Mouse (Mus musculus): ENCODE measurements around the gene Slc51b. TPM values are rescaled to one million over a fixed set of nuclear protein-coding genes. Genes with fewer than 3 reads are reported as not detected.

Slc51b gene
- not detected for total RNA-seq (2022)

GRCm38 (mm10) chr9:65422760-65423501 lies at the start of gene Slc51b:
Gene Slc51b, minus strand, starts transcription at chr9:65422955.
- DNase-seq (ENCODE audit: low spot score in 2 of 2): no peak

DNA sequence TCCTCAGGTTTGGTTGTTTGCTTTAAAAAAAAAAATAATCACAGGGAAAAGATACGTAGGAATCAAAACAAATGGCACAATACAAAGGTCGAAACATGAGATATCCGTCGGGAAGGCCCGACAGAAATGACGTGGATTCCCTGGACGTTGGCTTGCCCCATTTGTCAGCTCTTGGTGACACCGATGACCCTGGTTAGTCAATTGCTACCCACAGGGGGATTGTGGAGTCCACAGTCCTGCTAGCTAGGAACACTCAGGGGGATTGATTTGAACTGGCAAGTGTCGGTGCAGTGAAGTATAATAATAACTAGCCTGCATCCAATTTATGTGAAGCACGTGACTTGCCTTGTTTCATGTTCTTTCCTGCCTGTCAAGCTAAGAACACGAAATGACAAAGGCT lies 44.9 kb upstream of the Slc51b start:
- no peak for DNase-seq (ENCODE audit: low spot score in 2 of 2)

DNA sequence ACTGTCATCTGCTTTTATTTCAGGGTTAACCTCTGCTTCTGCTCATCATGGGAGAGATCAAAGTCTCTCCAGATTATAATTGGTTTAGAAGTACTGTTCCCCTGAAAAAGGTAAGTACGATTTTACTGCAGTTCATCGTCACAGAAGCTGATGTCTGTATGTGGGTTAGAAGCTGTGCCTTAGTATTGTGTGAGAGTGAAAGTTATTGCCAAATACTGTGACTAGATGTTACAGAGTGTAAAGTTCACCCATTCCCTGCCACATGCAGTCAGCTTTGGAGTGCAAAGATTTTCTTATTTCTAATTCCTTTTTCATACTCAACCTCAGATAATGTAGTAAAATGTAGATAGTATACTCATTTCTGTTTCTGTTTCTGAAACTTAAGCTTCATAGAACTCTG lies 42.5 kb upstream of the Slc51b start:
- DNase-seq (ENCODE audit: low spot score in 2 of 2): no peak

DNA sequence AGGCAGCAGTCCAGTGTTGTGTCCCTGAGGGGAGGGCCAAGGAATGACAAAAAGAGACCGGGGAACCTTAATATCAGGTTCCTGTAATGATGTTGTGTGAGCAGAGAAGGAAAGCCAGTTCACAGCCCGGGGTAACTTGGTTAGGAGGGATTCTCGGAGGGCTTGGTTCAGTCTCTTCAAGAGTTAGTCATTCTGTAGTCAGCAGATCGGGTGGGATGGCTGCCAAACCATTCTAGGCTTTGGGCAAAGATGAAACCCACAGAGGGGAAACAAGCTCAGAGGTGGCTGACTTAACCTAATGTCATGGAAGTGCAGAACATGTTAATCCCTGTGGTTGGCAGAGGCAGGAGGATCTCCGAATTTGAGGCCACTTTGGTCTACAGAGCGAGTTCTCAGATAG lies 41.4 kb upstream of the Slc51b start:
- no peak for DNase-seq (ENCODE audit: low spot score in 2 of 2)

DNA sequence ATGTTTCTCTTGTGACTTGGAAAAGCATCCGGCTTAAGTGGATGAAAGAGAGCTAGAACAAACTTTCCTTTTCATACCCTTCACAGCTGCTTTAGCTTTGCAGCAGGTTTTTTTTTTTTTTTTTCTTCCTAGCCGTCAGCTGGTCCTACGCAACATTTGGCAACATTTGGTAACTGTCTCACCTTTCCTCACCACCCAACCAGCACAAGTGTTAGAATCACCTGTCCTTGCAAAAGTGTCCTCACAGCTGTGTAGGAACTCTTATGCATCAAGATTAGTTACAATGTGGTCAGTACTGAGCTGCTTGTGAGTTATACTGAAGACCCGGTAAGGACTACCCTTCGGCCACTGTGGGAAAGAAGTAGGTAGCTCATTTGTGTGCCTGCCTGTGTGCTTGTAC lies 39.8 kb upstream of the Slc51b start:
- no peak for DNase-seq (ENCODE audit: low spot score in 2 of 2)

GRCm38 (mm10) chr9:65460732-65461442 lies 38.1 kb upstream of the Slc51b start, which contains the start of gene Spg21:
Gene Spg21, plus strand, starts transcription at chr9:65460947.
- peak; percentile 88 to 90 for DNase-seq (ENCODE audit: low spot score in 2 of 2)

DNA sequence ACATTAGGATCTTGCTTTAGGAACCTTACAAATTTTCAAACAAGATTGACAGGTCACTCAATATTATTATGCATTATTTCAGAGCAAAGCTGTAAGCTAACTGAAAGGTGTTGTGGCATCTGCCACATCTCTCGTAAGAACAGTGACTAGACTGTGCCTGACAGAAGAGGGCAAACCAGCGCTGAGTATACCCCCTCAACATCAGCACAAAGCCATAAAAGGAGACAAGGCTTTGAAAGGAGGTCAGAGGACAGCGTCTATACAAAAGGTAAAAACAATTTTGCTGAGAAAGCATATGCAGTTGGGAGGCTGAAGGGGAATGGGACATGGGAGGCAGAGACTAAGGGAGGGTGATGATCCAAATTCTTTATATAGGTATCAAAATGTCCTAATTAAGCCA lies 37.4 kb upstream of the Slc51b start:
- DNase-seq (ENCODE audit: low spot score in 2 of 2): no peak

DNA sequence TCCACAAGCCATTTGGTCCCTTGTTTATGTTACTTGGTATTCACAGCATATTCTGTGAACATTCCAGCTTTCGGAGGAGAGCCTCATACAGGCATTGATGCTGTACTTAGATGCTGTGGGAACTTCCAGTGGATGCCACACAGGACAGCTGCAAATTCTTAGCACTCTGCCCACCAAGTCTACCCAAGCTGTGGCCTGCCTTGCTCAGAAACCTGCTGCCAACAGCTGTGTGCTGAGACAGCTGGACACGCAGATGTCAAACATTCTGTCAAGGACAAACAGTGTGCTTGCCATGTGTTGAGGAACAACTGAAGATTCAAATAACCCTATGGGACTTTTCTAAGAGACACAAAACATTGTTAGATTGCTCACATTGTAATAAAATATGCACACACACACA lies 36.2 kb upstream of the Slc51b start:
- DNase-seq (ENCODE audit: low spot score in 2 of 2): no peak

DNA sequence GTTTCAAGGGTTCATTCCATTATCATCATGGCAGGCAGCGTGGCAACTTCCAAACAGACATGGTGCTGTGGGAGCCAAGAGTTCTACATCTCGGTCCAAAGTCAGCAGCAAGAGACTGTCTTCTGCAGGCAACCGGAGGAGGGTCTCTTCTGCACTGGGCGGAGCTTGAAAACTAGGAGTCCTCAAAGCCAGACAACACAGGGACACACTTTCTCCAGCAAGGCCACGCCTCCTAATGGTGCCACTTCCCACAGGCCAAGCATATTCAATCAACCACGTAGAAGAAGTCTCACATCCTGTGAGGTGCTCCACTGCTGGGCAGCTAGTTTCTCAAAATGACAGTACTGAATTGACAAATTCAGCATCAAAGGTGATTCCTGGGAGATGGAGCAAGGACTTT lies 25.2 kb upstream of the Slc51b start:
- no peak for DNase-seq (ENCODE audit: low spot score in 2 of 2)

DNA sequence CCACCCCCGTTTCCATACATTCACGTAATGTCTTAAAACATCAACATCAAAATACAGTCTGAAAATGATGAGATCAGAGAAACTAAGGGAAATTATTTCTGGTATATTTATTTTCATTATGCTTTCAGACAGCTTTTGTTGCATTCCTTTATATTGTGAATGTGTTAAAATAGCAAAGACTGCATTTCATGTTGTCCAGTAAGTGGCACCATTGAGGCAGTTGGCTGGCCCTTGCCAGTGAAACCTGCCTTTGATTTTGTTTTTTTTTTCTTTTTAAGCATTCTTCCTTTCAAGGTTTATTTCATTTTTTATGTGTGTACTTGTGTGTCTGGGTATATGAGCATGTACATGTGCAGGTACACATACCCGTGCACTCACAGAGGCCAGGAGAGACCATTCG lies 21.9 kb upstream of the Slc51b start:
- no peak for DNase-seq (ENCODE audit: low spot score in 2 of 2)

DNA sequence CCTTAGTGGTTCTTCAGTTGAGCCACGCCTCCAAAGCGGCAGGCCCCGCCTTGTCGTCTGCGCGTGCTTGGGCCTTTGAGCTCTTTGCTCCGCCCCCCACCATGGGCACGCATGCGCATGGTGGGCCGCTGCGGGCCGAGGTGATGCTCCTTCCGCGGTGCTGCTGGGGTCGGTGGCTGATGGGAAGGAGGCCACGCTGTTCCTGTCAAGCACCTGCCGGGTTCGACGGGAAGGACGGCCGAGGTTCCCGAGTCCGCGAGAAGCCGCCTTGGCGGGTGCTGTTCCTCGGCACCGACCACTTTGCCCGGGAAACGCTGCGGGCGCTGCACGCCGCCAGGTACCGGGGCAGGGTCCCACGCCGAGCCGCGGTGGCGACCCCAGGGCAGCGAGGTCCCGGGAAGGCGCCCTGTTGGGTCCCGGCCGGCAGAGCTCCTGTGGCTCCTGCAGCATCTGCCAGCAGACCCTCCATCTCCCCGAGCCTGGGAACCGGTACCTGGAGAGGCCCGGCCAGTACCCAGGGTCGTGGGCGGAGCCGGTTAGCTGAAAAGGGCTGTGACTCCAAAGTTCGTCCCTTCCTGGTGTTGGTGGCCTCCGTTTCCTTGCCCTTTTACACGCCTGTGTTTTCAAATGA lies 13.0 kb upstream of the Slc51b start, which contains the start of gene Mtfmt:
Gene Mtfmt (plus strand): TSS at position 112 of the 631 bp plus-strand sequence.
- DNase-seq (ENCODE audit: low spot score in 2 of 2): peak; percentile 74 to 91

DNA sequence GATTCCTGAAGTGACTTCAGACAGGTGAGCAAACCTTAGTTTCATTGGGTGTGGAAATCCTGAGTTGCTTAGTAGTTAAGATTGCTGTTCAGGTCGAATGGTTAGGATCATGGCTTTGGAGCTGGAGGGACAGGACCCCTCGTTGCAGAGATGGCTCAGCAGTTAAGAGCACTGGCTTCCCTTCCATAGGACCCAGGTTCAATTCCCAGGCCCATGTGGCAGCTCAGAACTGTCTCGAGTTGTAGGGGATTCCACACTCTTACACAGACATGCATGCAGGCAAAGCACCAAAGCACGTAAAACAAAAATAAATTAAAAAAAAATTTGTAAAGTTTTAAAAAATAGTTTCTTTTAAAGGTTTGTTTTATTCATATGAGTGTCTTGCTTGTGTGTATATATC lies 12.5 kb upstream of the Slc51b start:
- DNase-seq (ENCODE audit: low spot score in 2 of 2): no peak

DNA sequence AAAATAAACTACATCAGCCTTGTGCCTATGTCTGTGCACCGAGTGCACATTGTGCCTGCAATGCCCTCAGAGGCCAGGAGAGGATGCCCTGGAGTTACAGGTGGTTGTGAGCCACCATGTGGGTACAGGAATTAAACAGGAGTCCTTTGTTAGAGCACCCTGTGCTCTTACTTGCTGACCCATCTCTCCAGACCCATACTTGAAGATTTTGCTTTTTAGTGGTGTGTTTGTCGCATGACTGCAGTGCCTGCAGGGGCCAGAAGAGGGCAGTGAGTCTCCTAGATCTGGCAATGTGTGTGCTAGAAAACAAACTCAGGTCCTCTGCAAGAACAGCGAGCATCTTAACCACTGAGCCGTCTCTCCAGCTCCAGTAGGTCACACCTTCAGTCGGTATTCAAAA lies 11.4 kb upstream of the Slc51b start:
- DNase-seq (ENCODE audit: low spot score in 2 of 2): no peak

DNA sequence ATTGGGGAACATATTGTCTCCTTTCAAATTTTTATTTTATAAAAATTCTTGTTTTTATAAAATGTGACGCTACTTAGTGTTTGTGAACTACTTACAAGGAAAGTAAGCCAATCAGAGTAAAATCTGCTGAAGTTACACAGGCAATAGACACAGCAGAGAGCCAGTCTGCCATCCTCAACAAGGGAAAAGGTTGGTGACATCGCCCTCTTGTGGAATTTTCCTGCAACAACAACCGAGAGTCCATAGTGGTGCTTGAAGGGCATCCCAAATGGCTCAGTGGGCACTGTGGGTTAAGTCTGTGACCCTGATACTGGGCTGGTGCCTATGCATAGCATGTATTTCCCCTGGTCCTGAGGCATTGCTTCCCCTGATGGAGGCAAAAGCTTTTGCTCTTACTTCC lies 9.5 kb upstream of the Slc51b start:
- DNase-seq (ENCODE audit: low spot score in 2 of 2): peak; percentile 63 to 88

GRCm38 (mm10) chr9:65430921-65431320 lies 8.2 kb upstream of the Slc51b start:
- no peak for DNase-seq (ENCODE audit: low spot score in 2 of 2)

DNA sequence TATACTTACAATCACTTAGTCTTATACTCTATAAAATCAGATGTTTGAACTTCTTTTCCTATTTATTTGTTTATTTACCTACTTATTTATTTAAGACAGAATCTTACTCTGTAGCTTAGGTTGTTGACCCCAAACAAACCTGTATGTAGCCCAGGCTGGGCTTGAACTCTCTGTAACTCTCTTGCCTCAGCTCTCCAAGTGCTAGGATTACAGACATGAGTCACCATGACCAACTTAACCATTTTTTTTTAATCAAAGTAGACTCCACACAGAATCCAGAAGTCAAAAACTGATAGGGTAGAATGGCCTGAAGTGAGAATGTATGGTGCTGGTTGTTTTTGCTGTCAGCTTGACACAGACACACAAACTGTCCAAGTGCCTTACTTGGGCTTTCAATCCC lies 7.6 kb upstream of the Slc51b start:
- no peak for DNase-seq (ENCODE audit: low spot score in 2 of 2)

DNA sequence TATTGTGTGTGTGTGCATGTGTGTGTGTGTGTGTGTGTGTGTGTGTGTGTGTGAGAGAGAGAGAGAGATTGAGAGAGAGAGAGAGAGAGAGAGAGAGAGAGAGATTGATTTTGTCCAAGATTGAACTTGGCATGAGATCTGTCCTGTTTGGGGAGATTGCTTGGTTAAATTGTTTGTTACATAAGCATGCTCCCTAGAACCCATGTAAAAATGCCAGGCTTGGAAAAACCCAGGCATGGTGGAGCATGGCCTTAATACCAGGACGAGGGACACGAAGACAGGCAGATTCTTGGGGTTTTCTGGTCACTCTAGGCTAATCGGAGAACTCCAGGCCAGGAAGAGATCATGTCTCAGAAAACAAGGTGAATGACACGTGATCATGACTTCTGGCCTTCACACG lies 5.2 kb upstream of the Slc51b start:
- no peak for DNase-seq (ENCODE audit: low spot score in 2 of 2)

- DNase-seq (ENCODE audit: low spot score in 2 of 2): no peak
These were observed 4.8 kb upstream of the Slc51b start for GRCm38 (mm10) chr9:65427511-65427910.

- no peak for DNase-seq (ENCODE audit: low spot score in 2 of 2)
These were observed 1.6 kb upstream of the Slc51b start for GRCm38 (mm10) chr9:65424393-65424792.

DNA sequence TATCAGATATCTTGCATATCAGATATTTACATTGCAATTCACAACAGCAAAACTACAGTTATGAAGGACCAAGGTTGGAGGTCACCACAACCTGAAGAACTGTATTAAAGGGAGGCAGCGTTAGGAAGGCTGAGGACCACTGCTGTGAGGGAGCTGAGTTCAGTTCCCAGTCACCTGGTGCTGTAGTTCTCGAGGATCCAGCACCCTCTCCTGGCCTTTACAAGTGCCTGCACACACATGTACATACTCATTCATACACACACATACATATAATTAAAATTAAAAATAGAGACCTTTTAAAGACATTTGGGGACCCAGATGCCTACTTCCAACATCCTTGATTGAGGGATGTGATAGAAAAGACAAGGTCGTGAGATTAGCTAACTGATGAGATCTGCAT lies 3.1 kb downstream of the Slc51b start:
- DNase-seq (ENCODE audit: low spot score in 2 of 2): no peak

GRCm38 (mm10) chr9:65417738-65418137 lies 5.0 kb downstream of the Slc51b start:
- no peak for DNase-seq (ENCODE audit: low spot score in 2 of 2)

GRCm38 (mm10) chr9:65411326-65411725 lies 11.4 kb downstream of the Slc51b start:
- no peak for DNase-seq (ENCODE audit: low spot score in 2 of 2)

Measured in left cerebral cortex, adult 8-10 months (tissue).